Mouse (Mus musculus): ENCODE measurements around the gene Prmt3. TPM values are rescaled to one million over a fixed set of nuclear protein-coding genes. Genes with fewer than 3 reads are reported as not detected.

The Prmt3 gene
- 27.9 and 30.4 TPM in 2 replicates for polyA plus RNA-seq (2012; rRNA removed)

DNA sequence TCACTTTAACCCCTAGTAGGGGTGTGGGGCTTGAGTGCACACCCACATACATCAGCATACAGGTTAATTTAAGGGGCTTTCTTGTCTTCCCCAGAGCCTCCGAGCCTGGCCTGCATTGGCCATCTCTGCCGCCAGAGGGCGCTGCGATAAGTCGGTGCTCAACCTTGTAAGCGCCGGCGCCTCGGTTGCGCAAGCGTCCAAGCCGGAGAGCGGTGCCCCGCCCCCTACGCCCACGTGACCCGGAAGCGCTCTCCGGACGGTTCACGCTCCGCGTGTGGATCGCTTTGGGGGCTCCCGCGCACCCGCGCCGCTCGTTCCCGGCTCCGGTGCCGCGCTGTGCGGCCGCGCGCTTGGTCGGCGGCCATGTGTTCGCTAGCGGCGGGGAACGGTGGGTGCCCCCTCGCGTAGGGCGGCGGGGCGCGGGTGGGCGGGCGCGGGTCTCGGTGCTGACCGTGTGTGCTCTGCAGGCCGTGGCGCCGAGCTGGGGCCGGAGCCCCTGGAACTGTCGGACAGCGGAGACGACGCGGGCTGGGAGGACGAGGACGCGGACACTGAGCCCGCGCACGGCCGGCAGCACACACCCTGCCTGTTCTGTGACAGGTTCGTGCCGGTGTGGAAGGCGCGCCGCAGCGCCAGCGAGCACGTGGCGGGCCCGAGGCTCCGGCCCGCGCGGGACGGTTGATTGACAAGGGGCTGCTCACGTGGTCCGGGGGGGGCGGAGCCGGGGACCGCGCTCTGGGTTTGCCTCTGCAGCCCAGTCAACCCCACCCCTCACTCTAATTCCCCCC is at the start of gene Prmt3:
Prmt3 (plus strand) TSS at position 233 of the 788 bp plus-strand sequence.

DNA sequence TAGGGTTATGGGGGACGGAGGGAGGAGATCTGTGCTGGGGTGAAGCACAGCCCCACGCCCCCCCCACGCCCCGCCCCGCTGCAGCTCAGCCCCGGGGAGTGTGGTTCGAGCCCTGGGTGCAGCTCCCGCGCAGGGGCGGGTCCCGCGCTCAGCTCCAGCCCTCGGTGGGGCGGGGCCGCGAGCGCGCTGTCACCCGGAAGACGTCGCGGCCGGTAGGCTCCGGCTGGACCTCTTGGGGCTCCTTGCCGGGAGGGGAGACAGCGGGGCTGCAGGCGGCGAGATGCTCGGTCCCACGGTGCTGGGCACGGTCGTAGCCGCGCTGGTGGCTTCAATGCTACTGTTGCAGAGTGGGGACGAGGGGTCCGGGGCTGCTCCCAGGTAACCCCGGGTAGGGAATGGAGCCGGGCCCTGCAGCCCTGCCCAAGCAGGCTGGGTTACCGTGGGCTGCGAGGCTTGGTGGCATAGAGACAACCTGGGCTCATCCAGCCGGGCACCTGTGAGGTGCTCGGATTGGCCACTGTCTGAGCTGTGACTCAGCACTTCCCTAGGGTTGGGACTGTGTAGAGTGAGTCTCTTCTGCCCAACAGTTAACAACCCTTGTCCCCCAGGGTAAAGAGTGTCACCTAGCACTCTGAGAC is 19.1 kb upstream of the Prmt3 start, which contains the start of gene Htatip2:
Htatip2 (plus strand) TSS at position 182 of the 638 bp plus-strand sequence.

Other genes with a start within 250 kb of the Prmt3 start
- not detected in 2 replicates for gene Dbx1, start 141.5 kb upstream of the Prmt3 start, polyA plus RNA-seq (2012; rRNA removed)
- gene Htatip2, start 19.2 kb upstream of the Prmt3 start, polyA plus RNA-seq (2012; rRNA removed): 10.7 and 11.8 TPM in 2 replicates
- not detected in 2 replicates for gene Slc6a5, start 131.8 kb downstream of the Prmt3 start, polyA plus RNA-seq (2012; rRNA removed)
- 0.15 and 0.29 TPM in 2 replicates for gene Nell1, start 196.5 kb downstream of the Prmt3 start, polyA plus RNA-seq (2012; rRNA removed)

All from colon, adult 2 months (tissue).